Mouse (Mus musculus): ENCODE results near the gene Bcas3.

DNA sequence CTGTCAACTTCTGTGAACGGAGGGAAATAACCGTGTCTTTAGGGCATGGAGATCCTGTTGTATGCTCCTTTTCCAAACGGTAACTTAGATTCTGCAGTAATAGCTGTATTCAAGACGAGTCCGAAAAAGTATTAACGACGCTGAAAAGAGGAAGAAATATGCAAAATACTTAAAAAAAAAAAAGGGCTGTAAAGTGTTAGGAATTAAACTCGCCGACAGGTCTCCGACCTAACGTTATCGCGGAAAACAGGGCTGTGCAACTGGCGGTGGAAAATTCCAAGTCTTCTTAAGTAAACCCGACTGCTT, 42.6 kb upstream of the Bcas3 start:
- no peak for TF ChIP-seq CTCF (IDR thresholded peaks at IDR 0.05)
- no peak for TF ChIP-seq EP300 (IDR thresholded peaks at IDR 0.05)
